Mouse (Mus musculus): Measurements from ENCODE around the gene Gaa.

- no peak for TF ChIP-seq CTCF (IDR thresholded peaks at IDR 0.05; ENCODE audit: control insufficient read depth, insufficient read depth, insufficient read length)
- TF ChIP-seq MAX (IDR thresholded peaks at IDR 0.05) = no peak
Observed at GRCm38 (mm10) chr11:119310621-119311020, 42.9 kb downstream of the Gaa start.
